Mouse (Mus musculus) spleen, adult 18-20 months (tissue): Measurements from ENCODE around the gene Gm5460.

Source experiments
- DNase-seq, 2 experiments: peaks; one replicate each; pipeline ENCODE4 v3.0.0; 2022; ENCODE audit warnings: mixed read lengths in 2 of 2

The Gm5460 gene

DNA sequence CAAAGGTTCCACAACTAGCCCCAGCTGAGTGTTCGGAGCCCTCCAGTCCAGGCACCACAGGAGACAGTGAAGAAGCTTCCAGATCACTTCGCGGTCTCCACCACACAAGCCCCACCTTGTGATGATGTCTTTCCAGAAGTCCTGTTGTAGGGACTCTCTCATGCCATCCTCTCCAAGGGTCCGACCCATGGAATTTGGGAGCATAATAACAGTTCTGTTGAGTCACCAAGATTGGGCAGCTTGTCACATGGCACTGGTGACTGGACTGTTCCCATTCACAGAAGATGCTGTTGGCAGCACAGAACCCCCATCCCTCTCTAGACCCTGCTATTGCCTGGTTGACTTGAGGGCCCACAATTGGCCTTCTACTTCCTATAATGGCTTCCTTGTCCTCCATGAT lies at the start of gene Gm5460:
TSS of gene Gm5460 (plus strand) at position 378 of the 400 bp plus-strand sequence.
- no peak for DNase-seq

DNA sequence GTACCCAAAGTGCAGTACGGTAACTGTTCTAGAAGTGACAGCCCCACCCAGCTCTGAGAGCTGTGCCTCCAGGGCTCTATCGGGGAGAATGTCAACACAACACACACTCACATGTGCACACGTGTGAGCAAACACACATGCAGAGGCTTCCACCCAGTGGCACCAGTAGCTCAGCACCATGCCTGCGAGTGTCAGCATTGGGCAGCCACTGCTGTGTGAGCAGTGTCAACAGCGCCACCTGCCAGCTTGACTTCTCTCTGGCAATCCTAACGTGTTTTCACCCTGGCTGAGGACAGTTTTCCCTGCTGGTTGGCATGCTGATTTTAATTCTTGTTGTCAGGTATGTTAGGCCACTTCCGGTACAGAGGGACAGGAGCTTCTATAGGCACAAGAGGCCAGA lies 43.9 kb upstream of the Gm5460 start:
- no peak for DNase-seq

DNA sequence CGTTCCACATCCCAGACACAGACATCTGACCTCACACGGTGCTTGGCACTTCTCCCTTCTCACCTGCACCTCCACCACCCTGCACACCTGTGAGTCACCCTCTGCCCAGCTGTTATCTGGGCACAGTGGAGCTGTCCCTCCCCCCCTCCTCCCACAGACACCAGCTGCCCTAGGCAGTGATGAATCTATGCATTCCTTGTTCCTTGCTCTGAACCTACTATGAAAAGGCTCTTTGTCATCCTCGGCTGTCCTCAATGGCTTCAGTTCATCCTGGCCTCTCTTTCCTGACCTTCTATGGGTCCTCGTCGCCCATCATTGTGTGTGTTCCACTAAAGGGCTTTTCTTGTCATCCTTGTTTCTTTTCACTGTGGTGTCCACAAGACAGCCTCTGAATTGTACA lies 41.8 kb upstream of the Gm5460 start:
- DNase-seq, result no peak

DNA sequence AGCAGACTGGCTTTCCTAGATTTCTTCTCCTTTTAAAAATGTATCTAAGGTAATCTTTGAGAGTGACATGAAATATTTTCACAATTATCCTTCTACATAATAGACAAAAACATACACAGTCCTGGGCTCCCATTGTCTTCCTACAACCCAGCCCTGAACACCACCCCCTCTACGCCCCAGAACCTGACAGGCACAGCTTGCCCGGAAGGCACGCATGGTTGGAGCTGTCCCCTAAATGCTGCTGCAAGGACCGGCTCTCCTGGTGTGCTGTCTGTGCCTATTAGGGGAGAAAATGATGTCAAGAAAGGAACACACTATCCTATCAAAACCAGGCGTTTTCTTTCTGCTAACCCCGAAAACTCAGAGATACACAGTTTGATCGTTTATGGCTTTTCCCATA lies 38.8 kb upstream of the Gm5460 start:
- DNase-seq, result no peak

DNA sequence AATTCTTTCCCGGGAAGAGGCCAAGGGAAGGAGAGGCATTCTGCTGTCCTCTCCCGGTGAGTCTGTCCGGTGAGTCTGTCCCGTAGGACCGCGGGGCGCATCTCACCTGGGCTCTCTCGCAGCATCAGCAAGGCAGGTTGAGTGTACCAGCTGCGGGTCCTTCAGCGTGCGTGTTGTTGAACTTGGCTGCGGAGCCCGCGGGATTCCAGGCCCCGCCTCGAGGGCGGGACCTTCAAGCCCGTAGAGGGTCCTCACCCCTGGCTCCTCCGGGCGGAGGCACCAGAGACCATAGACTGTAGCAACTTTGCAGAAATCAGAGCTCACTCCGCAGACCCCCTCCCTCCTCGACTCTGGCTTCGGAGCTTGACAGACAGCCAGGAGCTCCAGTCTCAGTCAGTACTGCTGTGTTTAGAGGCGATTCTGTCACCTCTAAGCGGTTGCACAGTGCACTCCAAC lies 37.9 kb upstream of the Gm5460 start, which contains the start of gene Zfp488:
TSS of gene Zfp488 (minus strand) at position 161 of the 456 bp plus-strand sequence.
- DNase-seq, result no peak

DNA sequence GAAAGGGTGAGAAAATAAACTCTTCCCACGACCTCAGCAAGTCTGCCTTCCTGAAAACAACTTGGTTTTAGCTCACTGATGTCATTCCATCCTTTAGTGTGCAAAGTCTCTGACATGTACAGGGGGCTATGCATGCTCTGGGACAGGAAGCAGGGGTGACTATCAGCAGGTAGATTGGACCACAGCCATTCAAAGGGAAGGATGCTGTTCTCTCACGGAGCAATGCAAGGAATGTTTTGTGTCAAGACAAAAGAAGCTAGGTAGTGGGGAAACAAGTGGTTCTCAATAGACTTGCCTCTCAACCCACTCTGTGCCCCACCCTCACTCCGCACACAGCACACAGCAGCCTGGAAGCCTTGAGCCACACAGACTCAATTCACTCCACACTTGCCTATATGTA lies 27.4 kb upstream of the Gm5460 start:
- DNase-seq, result no peak

DNA sequence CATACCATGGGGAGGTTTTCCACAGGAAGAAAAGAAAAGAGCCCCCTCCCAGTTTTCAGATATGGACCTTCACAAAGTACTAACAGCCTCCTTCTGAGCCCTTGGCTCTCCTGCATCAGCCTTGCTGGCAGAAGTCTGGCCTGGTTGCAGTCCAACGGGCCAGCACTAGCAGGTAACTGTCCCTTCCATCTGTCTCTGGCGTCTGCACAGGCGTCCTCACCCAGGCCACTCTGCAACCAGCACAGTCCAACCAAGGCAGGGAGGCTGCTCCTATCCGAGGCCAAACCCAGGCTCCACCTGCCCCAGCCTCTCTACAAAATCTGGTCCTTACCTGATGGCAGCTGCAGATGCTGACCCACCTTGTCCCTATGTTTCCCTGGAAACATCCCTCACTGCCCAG lies 24.6 kb upstream of the Gm5460 start:
- no peak for DNase-seq

DNA sequence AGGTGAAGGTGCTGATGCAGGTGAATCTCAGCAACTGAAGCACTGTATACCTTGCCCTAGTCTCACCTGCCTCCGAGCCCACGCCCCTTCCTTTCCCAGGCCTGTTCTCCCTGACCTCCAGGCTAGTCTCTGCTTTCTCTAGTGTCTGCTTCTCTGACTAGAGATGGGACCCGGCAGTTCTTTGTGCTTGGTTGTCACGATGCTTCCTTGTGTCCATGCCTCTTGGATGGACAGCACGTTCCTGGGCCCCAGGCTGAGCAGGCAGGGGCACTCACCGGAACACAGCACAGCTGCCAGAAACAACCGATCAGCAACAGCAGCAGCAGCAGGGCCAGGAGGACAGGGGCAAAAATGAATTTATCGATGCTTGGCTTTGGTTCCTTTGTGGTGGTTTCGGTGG lies 23.5 kb upstream of the Gm5460 start:
- no peak for DNase-seq

DNA sequence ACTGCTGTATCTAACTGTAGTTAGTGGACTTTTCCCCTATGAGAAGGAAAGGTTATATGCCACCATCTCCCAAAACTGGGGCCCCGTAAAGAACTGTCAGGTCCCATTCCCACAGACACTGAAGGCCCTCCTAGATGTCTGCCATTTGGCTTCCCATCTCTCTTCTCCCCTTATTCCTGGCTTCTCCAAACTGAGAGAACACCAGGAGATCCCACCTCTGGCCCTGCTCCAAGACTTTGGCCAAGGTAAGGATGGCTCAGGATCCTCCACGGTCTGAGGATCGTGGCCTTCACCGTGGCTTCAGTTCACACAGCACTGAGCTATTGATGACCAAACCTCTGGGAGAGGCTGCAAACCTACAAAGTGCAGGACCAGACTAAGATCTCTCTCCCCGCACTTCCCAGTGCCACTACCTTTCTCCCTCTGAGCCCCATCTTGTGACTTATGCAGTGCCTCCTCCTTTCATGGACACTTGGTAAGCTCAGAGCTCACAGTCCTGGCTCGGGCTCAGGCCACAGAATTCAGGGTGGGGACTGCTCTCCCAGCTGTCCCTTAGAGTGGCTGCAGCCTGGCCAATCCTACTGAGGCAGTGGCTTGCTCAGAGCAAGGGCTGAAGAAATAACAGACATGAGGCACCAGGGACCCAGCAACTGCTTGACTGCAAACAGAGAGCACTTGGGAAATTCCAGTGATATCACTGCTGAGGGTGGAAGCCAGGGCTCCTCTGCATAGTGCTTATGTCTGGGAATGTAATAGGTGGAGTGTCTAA lies 22.9 kb upstream of the Gm5460 start:
- no peak for DNase-seq

DNA sequence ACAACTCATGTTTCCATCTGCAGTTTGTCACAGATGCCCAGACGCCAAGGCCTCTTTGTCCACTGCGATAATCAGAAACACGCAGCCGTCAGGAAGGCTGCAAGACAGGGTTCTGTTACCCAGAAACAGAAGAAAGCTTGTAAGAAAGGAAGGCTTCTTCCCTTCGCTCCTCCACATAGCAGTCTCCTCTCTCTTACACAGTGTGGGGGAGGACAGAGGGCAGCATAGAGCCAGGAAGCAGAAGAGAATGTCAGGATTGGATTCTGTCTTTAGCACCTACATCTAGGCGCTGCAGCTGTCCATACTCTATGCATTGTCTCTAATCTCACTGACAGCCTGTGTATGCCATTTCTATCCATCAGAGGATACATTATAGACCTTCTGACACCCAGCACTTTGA lies 19.1 kb upstream of the Gm5460 start:
- no peak for DNase-seq

DNA sequence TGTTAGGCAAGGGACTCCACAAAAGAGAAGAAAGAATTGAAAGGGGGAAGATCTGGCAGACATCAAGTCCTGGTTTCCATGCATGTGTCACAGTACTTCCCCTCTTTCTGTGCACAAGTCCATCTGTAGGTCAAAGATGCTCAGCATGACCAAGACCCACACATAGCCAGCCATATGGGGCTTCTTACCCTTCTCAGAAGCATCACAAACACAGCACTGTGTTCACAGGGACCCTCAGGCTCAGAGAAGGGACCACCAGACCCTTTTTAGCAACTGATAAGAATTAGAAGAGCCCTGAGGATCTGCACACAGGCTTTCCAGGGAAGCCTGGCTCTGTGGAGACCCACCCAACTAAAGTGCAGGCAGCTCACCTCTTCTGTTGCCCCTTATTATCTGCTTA lies 16.5 kb upstream of the Gm5460 start:
- DNase-seq, result no peak

DNA sequence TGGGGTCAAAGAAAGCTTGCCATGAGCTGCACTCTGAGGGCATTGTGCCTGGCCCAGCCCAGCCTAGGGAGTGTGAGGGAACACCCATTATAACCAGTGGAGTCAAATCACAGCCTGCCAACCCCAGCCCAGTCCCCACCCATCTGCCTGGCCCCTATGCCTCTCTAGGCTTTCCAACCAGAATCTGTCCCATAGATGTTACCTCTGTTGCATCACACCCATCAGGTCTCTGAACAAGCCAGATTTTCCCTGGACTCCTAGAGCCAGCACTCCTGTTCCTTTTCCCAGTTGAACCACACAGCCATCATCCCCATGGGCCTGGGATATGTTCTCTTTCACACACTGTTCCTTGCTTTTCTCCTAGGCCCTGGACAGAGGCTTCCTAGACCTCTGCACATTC lies 15.1 kb upstream of the Gm5460 start:
- no peak for DNase-seq

DNA sequence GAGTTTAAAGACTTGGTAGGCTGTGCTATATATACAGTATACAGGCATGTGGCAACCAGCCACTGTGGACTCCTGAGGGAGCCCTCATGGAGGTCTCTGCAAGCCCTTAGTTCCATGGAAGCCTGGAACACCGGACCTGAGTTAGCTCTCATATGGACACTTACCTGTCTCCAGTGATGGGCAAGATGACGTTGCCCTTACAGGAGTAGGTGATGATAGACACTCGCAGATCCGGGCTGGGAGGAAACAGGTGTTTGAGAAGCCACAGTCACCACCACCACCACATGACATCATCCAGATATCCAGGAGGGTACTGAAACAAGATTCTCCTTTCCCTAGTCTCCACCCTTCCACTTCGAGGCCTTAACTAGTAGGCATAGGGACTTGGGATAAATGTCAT lies 14.2 kb upstream of the Gm5460 start:
- no peak for DNase-seq

DNA sequence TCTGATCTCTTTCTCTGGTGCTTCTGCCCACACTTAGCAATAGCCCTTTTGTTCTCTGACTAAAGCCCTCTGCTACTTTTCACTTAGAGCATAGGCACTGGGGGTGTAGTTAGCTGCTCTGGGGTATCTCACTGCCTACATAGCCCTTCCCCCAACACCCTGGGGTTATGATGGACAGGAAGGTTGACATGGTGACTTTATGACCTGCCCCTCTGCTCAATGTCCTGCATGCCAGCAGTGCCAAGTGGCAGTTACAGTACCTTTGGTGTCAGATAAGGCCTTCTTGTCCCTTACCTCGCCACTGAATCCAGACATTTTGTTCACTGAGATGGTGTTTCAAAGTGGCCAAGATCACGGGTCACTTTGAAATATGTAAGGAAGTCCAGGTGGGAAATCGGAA lies 1.5 kb upstream of the Gm5460 start, which contains the start of gene Gm30083:
TSS of gene Gm30083 (minus strand) at position 120 of the 400 bp plus-strand sequence.
- no peak for DNase-seq

DNA sequence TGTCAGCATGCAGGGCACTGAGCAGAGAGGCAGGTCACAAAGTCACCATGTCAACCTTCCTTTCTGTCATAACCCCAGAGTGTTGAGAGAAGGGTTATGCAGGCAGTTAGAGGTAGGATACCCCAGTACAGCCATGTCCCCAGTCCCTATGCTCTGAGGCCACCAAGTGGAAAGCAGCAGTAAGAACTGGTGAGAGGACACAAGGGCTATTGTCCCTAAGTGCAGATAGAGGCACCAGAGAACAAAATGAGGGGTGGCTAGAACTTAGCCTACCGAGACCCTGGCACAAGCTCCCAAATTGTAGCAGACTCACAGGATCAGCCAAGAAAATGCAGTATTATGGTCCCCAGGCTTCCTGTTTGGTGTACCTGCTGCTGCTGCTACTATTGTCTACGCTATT lies 380 bp downstream of the Gm5460 start:
- DNase-seq, result no peak

DNA sequence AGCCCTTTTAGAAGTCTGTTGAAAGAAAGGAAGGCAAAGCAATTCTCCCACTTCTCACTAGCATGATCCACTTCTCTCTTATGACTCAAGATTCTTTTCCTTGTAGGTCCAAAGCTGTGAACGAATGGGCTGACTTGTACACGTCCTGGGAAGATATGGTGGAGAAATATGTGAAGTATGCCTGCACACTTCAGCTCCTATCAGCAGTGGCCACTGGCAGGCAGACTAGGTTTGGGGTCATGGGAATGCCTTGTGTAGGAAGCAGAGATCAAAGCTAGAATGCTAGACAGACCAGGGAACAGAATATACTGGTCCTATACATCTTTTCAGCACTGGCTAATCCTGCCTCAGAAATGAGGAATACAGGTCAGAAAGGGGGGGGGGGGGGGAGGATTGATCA lies 10.2 kb downstream of the Gm5460 start:
- no peak for DNase-seq

DNA sequence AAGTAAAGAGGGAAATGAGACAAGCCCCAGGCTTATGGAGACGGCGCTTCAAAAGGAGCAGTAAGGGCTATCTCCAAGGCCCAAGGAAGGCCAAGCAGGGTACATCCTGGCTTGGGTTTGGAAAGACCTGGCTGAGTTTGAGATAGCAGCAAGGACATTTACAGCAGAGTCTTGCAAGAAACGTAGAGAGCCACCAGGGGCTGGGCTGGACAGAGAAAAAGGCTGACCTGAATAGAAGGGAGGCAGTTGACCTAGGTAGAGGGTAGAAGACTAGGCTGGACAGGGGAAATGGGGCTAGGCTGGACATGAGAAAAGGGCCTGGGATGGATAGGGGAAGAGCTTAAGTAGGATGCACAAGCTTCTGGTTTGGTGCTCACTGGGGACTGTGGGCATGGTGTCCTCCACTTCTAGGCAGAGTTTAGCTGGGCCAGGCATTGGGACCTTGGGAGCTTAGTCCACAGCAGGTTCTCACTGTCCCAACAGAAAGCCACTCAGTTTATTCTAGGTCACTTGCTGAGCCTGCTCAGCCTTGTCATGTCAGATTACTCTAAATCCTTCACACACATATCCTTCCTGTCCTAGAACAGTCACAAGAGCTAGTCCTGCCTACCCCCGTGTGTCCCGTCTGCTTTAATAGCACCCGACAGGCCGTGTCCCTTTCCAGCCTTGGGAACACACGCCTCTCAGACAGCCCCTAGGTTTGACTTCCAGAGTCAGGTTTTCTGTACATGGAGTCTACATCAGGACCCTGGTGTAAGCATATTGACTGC lies 17.5 kb downstream of the Gm5460 start:
- no peak for DNase-seq

DNA sequence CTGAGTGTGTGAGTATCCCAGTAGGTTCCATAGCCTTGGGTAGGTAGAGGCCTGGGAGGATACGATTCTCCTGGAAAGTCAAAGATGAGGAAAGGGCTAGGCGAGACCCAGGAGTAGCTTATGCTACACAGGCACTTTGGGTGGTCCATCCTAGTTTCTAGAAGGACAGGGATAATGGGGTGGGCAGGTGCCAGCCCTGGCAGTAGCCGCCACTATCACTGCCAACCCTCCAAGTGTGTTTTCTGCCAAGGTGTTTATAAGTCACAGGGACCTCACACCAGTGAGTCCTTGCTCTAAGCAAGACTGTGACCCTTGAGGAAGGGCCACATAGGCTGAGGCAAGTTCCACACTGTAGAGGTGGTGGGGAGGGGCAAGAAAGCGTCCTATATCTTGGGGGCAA lies 24.7 kb downstream of the Gm5460 start:
- DNase-seq, result no peak

DNA sequence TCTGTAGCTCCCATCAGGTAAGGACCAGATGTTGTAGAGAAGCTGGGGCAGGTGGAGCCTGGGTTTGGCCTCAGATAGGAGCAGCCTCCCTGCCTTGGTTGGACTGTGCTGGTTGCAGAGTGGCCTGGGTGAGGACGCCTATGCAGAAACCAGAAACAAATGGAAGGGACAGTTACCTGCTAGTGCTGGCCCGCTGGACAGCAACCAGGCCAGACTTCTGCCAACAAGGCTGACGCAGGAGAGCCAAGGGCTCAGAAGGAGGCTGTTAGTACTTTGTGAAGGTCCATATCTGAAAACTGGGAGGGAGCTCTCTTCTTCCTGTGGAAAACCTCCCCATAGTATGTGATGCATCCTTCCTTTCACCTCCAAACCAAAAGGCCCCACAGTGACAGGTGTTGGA lies 26.8 kb downstream of the Gm5460 start:
- no peak for DNase-seq

DNA sequence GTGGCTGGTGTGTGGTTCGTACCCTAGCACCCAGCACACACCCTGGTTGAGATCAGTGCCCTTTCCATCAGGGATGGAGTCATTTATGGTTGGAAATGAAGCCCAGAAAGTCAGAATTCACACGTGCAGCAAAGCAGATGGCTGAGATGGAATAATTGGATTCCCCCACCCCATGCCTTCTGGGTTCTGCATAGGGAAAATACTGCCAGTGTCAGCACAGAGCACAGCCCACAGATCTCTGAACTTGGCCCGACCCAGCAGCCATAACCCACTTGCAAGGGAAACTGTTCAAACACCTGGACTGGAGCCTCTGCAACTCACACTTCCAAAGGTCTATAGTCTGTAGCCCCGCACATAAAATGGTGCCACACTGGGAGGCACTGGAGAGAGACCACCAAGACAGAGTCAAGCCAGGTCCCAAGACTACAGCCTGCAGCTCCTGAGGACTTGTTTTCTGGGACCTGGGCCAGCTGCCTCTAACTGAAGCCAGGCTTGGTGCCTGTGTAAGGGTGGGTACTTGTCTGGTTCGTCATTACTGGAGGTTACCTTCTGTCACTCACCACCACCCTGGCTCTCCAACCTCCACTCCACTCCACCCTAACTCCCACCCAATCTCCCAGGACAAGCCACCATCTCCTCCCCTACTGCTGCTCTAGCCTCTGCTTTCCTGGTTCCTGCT lies 33.7 kb downstream of the Gm5460 start:
- no peak for DNase-seq

DNA sequence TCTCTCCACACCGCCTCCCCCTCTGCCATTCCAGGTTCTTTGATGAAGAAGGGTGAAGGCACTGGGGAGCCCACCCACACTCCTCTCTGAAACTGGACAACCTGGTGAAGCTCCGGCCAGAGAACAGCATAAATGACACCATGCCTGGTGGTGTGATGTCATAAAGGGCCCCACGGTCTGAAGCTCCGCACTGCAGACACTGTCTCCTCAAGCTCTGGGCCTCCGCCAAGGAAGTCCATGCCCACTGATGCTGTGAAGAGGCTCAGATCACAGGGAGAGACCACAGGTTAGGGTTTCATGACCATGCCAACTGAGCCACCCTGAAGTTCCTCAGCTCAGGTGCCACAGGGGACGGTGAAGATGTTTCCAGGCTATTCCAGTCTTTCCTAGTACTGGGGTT lies 36.0 kb downstream of the Gm5460 start, which contains the start of gene Antxrl:
TSS of gene Antxrl (plus strand) at position 192 of the 400 bp plus-strand sequence.
- DNase-seq, result no peak

DNA sequence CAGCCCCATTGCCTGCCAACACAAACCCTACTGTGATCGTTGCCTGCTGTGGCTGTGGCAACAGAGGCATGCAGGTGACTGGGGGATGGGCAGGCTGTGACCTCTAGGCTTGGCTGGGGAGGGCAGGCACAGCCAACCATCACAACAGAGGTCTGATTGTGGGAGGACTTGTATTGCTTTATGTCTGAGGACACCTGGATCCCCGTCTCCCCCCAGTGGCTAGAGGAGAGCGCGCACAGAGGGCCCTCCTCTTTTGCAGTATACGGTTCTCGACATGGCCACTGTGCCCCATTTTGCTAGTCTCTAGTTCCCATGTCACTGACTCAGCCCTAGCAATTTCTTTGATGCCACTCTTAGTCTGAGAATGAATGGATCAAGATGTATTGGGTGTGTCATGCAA lies 55.1 kb downstream of the Gm5460 start:
- no peak for DNase-seq

DNA sequence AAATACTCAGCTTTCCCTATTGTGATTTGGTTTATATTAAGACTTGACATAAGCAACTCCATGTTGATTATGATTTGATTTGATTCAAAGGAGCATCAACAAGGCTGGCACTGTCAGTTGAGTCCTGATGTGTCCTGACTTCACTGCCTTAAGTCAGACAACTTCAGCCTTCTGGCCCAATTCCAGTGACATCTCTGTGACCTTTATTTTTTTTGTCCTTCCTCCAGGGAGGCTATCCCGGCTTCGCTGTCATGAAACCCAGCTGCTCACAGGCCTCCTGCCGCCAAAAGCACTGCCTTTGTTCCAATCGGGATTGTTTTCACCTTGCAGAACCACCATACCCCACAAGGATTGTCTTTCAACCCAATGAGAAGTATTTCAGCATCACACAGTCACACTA lies 58.8 kb downstream of the Gm5460 start:
- DNase-seq, result no peak

DNA sequence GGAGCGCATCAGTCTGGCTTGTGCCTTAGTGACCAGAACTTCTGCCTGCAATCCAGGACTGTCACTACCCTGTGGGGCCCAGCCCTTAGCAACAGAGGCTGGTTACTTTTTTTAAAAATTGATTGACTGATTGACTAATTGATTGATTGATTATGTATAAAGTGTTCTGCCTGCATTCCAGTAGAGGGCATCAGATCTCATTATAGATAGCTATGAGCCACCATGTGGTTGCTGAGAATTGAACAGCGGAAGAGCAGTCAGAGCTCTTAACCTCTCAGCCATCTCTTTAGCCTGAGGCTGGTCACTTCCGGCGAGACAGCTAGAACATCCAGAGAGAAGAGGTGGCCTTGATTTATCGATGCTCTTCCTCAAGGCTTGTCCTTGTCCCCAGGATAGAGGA lies 60.7 kb downstream of the Gm5460 start:
- DNase-seq, result no peak
